Mouse (Mus musculus) ovary, postnatal 14 days (tissue): ENCODE measurements around the gene Vps25.

Source experiments
- DNase-seq: peaks from one replicate; pipeline ENCODE4 v3.0.0; 2022; ENCODE audit warnings: low spot score

The Vps25 gene

GRCm38 (mm10) chr11:101245071-101245470 lies 8.4 kb upstream of the Vps25 start:
- DNase-seq: no peak

GRCm38 (mm10) chr11:101245855-101246701 lies 7.4 kb upstream of the Vps25 start, which contains the start of gene Ramp2:
Gene Ramp2, plus strand, starts transcription at chr11:101246028.
- DNase-seq: no peak

- DNase-seq: no peak
These were observed 6.8 kb upstream of the Vps25 start for GRCm38 (mm10) chr11:101246702-101247012.

GRCm38 (mm10) chr11:101247521-101248030 lies 5.9 kb upstream of the Vps25 start:
- no peak for DNase-seq

- DNase-seq: no peak
These were observed 5.1 kb upstream of the Vps25 start for GRCm38 (mm10) chr11:101248258-101248994.

- DNase-seq: no peak
These were observed 2.5 kb upstream of the Vps25 start for GRCm38 (mm10) chr11:101251031-101251430.

- DNase-seq: no peak
These were observed 566 bp upstream of the Vps25 start for GRCm38 (mm10) chr11:101252941-101253340.

GRCm38 (mm10) chr11:101255826-101256775 lies 2.6 kb downstream of the Vps25 start:
- DNase-seq: no peak

GRCm38 (mm10) chr11:101259261-101259712 lies 5.8 kb downstream of the Vps25 start:
- DNase-seq: peak; percentile 68

GRCm38 (mm10) chr11:101259948-101260825 lies 6.7 kb downstream of the Vps25 start, which contains the start of gene Wnk4:
Gene Wnk4, plus strand, starts transcription at chr11:101260567.
- DNase-seq: peak; percentile 58

- DNase-seq: no peak
These were observed 7.4 kb downstream of the Vps25 start for GRCm38 (mm10) chr11:101260826-101261380.

GRCm38 (mm10) chr11:101262272-101262967 lies 8.9 kb downstream of the Vps25 start:
- DNase-seq: no peak

- no peak for DNase-seq
These were observed 9.9 kb downstream of the Vps25 start for GRCm38 (mm10) chr11:101263138-101263988.

- no peak for DNase-seq
These were observed 10.4 kb downstream of the Vps25 start for GRCm38 (mm10) chr11:101263989-101264280.

GRCm38 (mm10) chr11:101264954-101265471 lies 11.5 kb downstream of the Vps25 start:
- no peak for DNase-seq

GRCm38 (mm10) chr11:101265906-101266305 lies 12.4 kb downstream of the Vps25 start:
- DNase-seq: no peak

- DNase-seq: no peak
These were observed 16.1 kb downstream of the Vps25 start for GRCm38 (mm10) chr11:101269577-101270116.

GRCm38 (mm10) chr11:101272446-101272845 lies 18.9 kb downstream of the Vps25 start:
- no peak for DNase-seq
